Mouse (Mus musculus) adipocyte (in vitro differentiated cells): ENCODE results near the gene Gpx5.
A peak's percentile ranks its signal among the peaks of the same experiment; 100 is the strongest.

ENCODE experiments used
- DNase-seq: peaks from one replicate; pipeline ENCODE4 v3.0.0-alpha.2; 2016; ENCODE audit warnings: low spot score

The Gpx5 gene

GRCm38 (mm10) chr13:21292631-21293030, at the start of gene Gpx5:
Gene Gpx5 (minus strand): TSS chr13:21292731.
- no peak for DNase-seq

- no peak for DNase-seq
Observed at GRCm38 (mm10) chr13:21327424-21327823, 34.9 kb upstream of the Gpx5 start.

GRCm38 (mm10) chr13:21326657-21327211, 34.2 kb upstream of the Gpx5 start:
- peak; percentile 82 for DNase-seq

GRCm38 (mm10) chr13:21326191-21326590, 33.7 kb upstream of the Gpx5 start:
- DNase-seq, result peak; percentile 40

- DNase-seq, result no peak
Observed at GRCm38 (mm10) chr13:21323405-21323804, 30.9 kb upstream of the Gpx5 start.

- DNase-seq, result no peak
Observed at GRCm38 (mm10) chr13:21322509-21323375, 30.2 kb upstream of the Gpx5 start.

GRCm38 (mm10) chr13:21321890-21322494, 29.5 kb upstream of the Gpx5 start:
- DNase-seq, result no peak

- DNase-seq, result no peak
Observed at GRCm38 (mm10) chr13:21320262-21320661, 27.7 kb upstream of the Gpx5 start.

- no peak for DNase-seq
Observed at GRCm38 (mm10) chr13:21313903-21314302, 21.4 kb upstream of the Gpx5 start.

GRCm38 (mm10) chr13:21312854-21313253, 20.3 kb upstream of the Gpx5 start:
- DNase-seq, result no peak

GRCm38 (mm10) chr13:21311926-21312325, 19.4 kb upstream of the Gpx5 start, which contains the start of gene Gpx6:
Gene Gpx6 (plus strand): TSS chr13:21312125.
- DNase-seq, result no peak

GRCm38 (mm10) chr13:21309788-21310187, 17.3 kb upstream of the Gpx5 start:
- no peak for DNase-seq

- DNase-seq, result no peak
Observed at GRCm38 (mm10) chr13:21304483-21305066, 12.0 kb upstream of the Gpx5 start.

- no peak for DNase-seq
Observed at GRCm38 (mm10) chr13:21298557-21298956, 6.0 kb upstream of the Gpx5 start.

GRCm38 (mm10) chr13:21279559-21279958, 13.0 kb downstream of the Gpx5 start:
- DNase-seq, result peak; percentile 85

GRCm38 (mm10) chr13:21279076-21279475, 13.5 kb downstream of the Gpx5 start:
- no peak for DNase-seq

- no peak for DNase-seq
Observed at GRCm38 (mm10) chr13:21276551-21276950, 16.0 kb downstream of the Gpx5 start.

GRCm38 (mm10) chr13:21275815-21276550, 16.5 kb downstream of the Gpx5 start:
- DNase-seq, result peak; percentile 57

- peak; percentile 18 for DNase-seq
Observed at GRCm38 (mm10) chr13:21275021-21275814, 17.3 kb downstream of the Gpx5 start.

- no peak for DNase-seq
Observed at GRCm38 (mm10) chr13:21268262-21268661, 24.3 kb downstream of the Gpx5 start.

GRCm38 (mm10) chr13:21267541-21267940, 25.0 kb downstream of the Gpx5 start:
- no peak for DNase-seq
